Mouse (Mus musculus) spleen, adult 12 weeks (tissue): Measurements from ENCODE around the gene Rsc1a1.
A peak's percentile ranks its signal among the peaks of the same experiment; 100 is the strongest.

Experiments used
- DNase-seq: peaks from one replicate; pipeline ENCODE4 v3.0.0; 2022; ENCODE audit warnings: low spot score

Gene Rsc1a1

DNA sequence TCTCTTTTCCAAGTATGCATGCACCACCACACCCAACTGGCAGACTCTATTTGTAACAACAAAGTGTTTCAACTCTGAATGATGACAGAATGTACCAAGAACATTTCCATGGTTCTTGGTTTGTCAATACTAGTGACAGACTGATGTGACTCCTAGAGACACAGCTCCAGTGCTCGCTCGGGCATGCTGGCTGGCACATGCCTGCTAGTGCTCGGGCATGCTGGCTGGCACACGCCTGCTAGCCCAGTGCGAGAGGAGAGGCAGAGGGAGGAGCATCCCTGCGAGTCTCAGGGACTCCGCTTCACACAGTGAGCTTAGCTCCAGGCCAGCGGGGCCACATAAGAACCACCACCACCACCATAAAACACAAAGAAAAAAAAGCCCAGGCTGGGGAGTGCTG lies 9.3 kb upstream of the Rsc1a1 start:
- no peak for DNase-seq

- DNase-seq: no peak
Observed at GRCm38 (mm10) chr4:141688505-141688904, 3.1 kb upstream of the Rsc1a1 start.

DNA sequence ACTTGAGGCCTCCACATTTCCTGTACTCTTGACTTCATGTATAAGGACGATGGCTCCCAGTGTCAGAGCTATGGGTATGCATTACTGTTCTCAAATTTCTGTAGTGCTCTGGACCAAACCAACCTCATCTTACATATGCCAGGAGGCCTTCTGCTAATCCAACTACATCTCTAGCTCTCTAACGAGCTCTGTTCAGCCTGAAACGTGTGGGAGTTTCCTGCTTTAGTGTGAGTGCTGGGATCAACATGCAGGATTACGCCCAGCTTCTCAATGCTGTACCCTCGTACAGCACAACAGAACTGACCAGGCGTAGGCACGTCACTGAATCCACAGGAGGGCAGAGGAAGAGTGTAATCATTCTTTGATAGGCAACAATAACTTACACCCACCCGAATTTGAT lies 1.1 kb upstream of the Rsc1a1 start:
- DNase-seq: no peak

DNA sequence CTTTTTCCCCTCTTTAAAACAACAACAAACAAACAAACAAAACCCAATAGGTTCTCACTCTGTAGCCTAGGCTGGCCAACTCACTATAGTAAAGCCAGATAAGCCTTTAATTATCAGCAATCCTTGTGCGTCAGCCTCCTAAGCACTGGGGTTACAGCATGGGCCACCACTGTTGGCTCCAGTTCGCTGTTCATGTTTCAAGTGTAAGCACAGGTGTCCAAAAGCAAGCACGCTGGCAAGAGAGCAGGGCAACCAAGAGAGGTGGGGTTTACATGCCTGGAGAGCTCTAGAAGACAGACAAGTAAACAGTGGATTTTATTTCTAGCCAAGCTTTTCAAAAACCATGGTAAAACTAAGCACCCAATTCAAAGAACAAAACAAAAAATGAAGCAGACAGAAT lies 694 bp upstream of the Rsc1a1 start:
- no peak for DNase-seq

DNA sequence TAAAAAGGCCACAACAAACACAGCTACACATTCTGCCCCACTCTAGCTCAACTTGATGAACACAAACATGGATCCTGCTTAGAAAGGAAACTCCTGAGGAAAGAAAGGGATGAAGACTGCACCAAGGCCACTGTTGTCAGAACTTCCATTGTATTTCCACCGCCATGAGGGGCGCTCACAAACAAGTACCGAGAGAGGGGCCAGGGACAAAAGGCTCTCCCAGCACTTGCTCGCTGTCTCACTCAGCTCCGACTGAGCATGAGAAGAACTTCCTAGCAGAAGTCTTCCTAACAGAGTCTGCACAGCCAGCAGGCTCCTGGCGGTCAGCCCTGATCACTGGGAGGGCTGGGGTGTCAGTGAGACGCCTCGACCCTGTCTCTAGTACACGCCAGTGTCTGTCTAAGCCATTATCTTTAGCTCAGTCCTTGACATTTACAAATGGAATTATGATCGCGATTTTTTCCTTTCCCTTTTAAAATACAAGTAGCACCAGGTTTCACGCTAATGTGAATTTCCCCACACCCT lies 2.6 kb downstream of the Rsc1a1 start:
- DNase-seq: no peak

DNA sequence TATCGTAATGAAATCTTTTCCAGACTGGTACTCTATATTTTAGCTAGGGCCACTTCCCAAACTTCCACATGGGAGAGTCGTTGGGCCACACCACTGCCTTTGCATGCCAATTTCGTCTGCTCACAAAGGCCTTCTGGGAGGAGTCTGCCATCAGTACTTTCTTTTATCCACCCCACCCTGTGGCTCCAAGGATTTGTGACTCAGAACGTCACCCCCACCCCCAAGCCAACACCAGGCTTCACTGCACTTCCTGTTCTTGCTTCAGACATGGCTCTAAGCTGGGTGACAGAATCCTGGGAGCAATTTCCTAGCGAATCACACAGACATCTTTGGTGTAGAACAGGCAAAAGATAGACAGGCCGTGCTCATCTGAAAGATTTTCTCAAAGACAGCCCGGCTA lies 3.6 kb downstream of the Rsc1a1 start:
- DNase-seq: no peak

- DNase-seq: no peak
Observed at GRCm38 (mm10) chr4:141680892-141681291, 4.5 kb downstream of the Rsc1a1 start.

GRCm38 (mm10) chr4:141679016-141679415 lies 6.4 kb downstream of the Rsc1a1 start:
- no peak for DNase-seq

DNA sequence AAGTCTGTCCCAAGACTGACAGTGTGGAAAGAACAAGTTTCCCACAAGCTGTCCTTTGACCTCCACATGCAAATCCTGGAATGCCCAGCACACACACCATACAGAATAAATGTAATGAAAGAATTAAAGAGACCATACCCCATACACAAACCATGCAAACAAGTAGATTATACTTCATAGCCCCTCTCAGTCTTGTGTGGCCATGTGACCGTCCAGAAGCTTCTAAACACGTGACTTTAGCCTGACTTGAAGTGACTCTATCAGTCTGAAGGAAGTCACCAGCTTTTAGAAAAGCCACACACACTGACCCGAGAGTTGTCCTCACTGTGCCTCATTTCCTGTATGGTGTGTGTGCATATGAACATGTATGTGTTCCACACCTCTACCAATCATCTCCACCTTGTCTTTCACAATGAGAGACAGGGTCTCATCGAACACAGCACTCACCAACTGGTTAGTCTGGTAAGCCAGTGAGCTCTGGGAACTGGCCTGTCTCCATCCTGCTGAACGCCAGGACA lies 8.9 kb downstream of the Rsc1a1 start:
- DNase-seq: no peak

- no peak for DNase-seq
Observed at GRCm38 (mm10) chr4:141672325-141672724, 13.1 kb downstream of the Rsc1a1 start.

DNA sequence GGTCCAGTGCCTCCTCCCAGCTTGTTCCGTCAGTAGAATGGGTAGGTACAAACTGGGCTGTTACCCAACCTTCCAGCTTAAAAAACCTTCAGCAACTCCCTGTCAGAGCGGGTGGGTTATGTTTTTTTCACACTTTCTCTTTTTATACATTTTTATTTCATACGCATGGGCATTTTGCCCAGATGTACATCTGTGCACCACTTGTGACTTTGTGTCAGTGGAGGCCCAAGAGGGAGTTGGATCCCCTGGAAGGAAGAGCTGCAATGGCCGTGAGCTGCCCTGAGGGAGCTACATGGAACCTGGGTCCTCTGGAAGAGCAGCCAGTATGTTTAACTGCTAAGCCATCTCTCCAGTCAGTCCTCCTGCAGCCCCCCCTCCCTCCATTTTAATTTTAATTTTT lies 14.0 kb downstream of the Rsc1a1 start:
- no peak for DNase-seq

- no peak for DNase-seq
Observed at GRCm38 (mm10) chr4:141669898-141670712, 15.3 kb downstream of the Rsc1a1 start.

DNA sequence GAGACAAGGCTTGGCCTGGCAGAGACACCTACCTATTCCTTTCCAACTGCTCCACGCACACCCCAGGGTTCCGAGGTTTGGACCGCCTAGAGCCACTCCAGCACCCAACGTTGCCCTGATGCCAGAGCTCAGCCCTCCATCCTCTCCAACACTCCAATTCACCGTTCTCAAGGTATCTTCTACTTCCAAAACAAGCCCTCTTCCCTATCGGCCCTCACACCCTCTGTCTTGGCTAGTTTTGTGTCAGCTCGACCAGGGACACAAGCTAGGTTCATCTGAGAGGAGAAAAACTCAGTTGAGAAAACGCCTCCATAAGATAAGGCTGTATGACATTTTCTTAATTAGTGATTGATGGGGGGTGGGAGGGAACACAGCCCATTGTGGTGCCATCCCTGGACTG lies 20.6 kb downstream of the Rsc1a1 start, which contains the start of gene Plekhm2:
Gene Plekhm2, minus strand, starts transcription at position 101 of the 400 bp plus-strand sequence.
- DNase-seq: no peak

- peak; percentile 61 for DNase-seq
Observed at GRCm38 (mm10) chr4:141664011-141664745, 21.2 kb downstream of the Rsc1a1 start.

DNA sequence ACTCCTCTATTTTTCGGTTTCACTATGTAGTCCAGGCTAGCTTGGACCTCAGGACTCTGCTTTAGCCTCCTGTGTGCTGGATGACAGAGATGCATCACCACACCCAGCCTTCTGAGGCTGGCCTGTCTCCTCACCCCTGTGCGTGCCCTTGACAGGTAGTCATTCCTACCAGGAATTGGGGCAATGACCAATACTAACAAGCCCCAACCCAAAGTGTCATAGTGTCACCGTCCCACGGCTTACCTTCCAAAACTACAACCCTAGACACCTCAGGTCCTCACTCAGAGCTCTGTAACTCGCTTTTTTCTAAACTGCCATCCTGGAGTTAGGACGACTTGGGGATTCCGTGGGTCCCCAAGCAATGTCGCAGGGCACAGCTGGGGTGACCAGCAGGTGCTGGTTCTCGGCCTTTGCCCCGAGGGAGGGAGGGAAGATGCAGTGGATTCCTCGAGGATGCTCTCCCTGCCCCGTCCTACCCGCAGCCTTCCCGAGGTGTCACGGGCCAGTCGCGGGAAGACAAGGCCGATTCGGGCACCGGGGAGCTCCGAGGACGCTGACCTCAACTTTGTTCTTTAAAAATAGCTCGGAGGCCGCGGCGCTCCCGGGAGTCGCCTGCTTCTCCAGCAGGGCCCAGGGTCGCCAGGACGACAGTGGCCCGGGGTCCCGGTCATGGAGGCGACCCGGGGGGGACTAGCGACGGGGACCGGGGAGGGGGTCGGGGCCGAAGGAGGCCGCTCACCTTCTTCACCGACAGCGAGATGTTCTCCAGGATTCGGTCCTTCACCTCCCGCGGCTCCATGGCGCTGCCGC lies 22.1 kb downstream of the Rsc1a1 start:
- peak; percentile 11 for DNase-seq

GRCm38 (mm10) chr4:141660884-141661283 lies 24.5 kb downstream of the Rsc1a1 start:
- DNase-seq: no peak

- no peak for DNase-seq
Observed at GRCm38 (mm10) chr4:141659739-141660138, 25.7 kb downstream of the Rsc1a1 start.

- no peak for DNase-seq
Observed at GRCm38 (mm10) chr4:141658846-141659484, 26.4 kb downstream of the Rsc1a1 start.

GRCm38 (mm10) chr4:141656932-141657331 lies 28.5 kb downstream of the Rsc1a1 start:
- no peak for DNase-seq

GRCm38 (mm10) chr4:141655908-141656608 lies 29.3 kb downstream of the Rsc1a1 start:
- no peak for DNase-seq

DNA sequence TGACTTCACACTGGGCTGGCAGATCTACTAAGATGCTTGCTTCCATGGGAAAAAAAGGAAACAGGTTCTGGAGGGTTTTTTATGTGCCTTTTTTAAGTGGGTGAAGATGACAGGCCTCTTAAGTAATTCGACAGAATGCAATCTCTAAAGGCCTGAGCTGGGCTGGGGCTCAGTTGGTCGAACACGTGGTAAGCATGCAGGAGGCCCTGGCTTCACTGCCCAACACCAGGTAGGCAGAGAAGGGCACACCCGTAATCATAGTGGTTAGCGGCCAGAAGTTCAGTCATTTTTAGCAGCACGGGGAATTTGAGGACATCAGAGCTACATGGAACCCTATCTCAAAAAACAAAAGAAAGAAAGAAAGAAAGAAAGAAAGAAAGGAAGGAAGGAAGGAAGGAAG lies 30.9 kb downstream of the Rsc1a1 start:
- no peak for DNase-seq
